Mouse (Mus musculus) mouse embryonic stem cell (cell line): ENCODE measurements around the gene Gm3532.
"Not testable (repeated sequence)": the region's sequence is repeated elsewhere in the genome, so short reads cannot be mapped to it uniquely, and the experiment has no call there.

Source experiments
- in situ Hi-C, 2 experiments: fragments of 300-500 bp; cut with MboI; formaldehyde crosslinking; loops; 1 replicate in 1 of 2; 3 replicates in 1 of 2; pipeline ENCODE4 v1.14.3; 2019 to 2020; ENCODE audit warnings: low sequenced_read_pairs in 2 of 2, low pct_unique_long_range_greater_than_20kb in 1 of 2, mixed read lengths in 1 of 2; ENCODE audit not compliant: unreplicated experiment in 1 of 2

The Gm3532 gene

GRCm38 (mm10) chr14:5538196-5538595, at the start of gene Gm3532:
Gene Gm3532, plus strand, starts transcription at chr14:5538496.
- in situ Hi-C loops = not testable (repeated sequence)

- in situ Hi-C loops = not testable (repeated sequence)
These were observed 36.9 kb upstream of the Gm3532 start, which contains the start of gene Gm3488 for GRCm38 (mm10) chr14:5501374-5501773. Gene Gm3488, plus strand, starts transcription at chr14:5501674.
